Mouse (Mus musculus) left cerebral cortex, adult 11 months (tissue): Measurements from ENCODE around the gene Ubqlnl.

Experiments used
- DNase-seq: peaks from one replicate; pipeline ENCODE4 v3.0.0; 2022; ENCODE audit warnings: low spot score

The Ubqlnl gene

DNA sequence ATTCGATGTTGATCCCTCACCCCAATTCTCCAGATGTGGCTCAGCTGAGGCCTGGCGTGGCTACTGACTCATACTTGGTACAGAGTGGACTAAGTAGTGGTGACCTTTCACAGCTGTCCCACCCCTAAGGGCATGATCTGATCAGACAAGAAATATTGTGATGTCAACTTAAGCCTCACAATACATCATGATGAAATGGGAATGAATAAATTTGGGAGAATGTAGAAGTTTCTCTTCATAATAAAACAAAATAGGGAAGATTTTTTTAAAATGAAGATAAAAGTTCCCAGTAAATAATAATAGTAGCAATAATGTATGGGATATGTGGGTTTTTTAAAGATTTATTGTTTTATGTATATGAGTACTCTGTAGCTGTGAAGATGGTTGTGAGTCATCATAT is at the start of gene Ubqlnl:
Gene Ubqlnl, minus strand, starts transcription at position 101 of the 400 bp plus-strand sequence.
- no peak for DNase-seq

DNA sequence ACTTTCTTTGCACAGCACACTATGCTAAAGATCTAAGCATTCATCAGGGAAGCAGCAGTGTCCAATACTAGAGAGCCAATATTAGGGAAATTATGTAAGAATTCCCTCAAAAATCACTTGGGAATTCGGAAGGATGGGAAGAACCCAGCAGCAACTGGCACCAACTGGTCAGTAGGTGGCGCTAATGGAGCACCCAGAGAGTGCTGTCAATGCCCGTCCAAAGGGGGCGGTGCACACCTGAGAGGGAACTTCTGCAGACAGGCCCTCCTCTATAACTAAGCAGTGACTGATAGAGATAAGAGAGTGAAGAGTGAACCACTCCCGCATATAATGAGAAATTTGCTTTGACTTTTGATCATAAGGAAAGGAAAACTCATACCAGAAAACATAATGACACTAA is 49.5 kb upstream of the Ubqlnl start:
- DNase-seq: peak; percentile 7

DNA sequence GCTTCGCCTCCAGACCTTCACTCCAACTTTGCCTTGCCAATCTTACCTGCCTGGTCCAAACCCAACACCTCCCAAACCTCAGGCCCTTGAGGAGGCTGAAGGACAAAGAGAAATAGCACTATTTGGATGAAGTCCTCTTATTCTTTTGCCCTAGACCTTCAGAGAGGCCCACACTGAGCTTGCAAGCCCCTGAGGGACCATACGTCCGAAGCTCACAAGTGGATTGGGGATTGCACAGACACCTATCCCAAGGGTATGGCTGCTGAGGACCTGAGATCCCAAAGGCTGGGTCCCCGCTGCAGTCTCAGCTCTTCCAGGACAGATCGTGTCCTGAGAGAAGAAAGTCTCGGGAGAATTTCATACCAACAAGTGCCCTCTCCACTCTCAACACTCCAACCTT is 45.5 kb upstream of the Ubqlnl start, which contains the start of gene Olfr649:
Gene Olfr649, minus strand, starts transcription at position 101 of the 400 bp plus-strand sequence.
- DNase-seq: no peak

DNA sequence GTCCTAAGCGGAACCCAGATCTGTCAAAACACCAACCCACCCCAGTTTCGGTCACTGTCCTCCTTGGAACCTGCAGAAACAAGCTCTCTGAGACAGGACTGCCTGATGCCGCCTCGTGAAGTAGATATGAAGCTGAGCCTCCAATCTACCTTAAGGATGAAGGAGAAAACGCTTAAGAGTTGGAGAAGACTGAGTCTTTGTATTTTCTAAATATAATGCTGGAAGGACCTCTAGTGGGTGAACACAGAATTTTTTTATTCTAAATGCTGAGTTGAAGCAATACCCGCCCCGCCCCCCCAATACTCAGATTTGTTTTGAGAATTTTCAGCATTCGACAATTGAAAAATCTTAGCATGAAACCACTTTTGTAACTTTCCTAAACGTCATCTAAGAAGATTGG is 40.9 kb upstream of the Ubqlnl start:
- DNase-seq: no peak

DNA sequence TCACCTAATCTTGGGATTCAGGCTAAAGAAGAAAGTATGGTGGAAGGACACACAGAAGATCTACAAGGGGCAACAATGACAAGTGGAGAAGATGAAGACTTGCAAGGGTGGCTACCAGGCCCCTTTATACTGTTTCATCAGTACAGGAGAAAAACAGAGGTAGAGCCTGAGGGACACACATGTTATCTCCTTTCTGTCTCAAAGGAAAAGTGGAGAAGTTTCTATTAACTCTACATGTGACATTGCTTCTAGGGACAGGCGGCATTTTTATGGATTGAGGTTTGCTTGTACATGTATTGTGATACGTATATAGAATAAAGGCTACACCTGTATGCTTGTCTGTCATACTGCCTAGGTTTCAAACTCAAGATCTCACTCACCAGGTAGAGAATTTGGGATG is 32.9 kb upstream of the Ubqlnl start, which contains the start of gene Olfr648:
Gene Olfr648, minus strand, starts transcription at position 101 of the 400 bp plus-strand sequence.
- no peak for DNase-seq

- no peak for DNase-seq
Observed at GRCm38 (mm10) chr7:104179074-104179473, 28.7 kb upstream of the Ubqlnl start.

GRCm38 (mm10) chr7:104178422-104179054 is 28.2 kb upstream of the Ubqlnl start:
- no peak for DNase-seq

- no peak for DNase-seq
Observed at GRCm38 (mm10) chr7:104175085-104175484, 24.7 kb upstream of the Ubqlnl start.

DNA sequence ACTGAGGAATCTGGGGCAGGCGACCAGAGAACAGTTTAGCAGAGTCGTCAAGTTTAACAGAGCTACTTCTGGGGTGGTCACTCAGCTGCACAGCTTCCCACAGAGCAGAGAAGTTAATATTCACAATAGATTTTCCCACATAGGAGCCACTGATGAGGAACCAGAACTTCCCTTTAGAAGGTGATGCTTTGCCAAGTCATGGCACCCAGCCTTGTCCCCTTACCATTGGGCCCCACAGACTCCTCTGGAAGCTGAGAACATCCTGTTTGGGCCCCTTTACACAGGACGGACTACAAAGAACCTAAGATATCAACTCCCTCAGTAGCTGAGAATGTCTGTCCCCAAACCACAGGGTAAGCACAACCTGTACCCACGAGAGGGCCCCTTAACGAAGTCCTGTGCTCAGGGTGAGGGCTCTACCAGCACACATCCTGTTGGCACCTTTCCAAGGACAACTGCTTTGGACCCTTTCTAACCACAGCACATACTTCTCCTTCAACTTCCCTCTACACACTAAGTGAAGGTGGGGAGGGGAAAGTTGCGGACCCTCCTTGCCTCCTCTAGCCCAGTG is 19.4 kb upstream of the Ubqlnl start:
- DNase-seq: no peak

DNA sequence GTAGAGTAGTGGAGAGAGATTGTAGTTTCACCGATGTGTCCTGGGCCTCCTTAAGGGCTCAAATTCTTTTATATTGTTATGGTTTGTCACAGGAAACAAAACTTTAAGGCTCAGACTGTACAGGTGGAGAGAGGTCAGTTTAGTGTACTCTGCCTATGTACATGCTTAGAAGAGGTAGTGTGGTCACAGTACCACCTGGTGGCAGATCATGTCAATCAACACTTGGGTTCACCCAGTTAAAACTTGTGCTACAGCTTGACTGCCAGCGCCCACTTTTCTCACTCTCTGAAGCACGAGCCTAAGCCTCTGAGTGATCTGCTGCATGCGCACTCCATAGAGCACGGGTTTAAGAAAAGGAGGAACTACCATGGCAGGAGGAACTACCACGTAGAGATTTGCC is 16.7 kb upstream of the Ubqlnl start:
- no peak for DNase-seq

DNA sequence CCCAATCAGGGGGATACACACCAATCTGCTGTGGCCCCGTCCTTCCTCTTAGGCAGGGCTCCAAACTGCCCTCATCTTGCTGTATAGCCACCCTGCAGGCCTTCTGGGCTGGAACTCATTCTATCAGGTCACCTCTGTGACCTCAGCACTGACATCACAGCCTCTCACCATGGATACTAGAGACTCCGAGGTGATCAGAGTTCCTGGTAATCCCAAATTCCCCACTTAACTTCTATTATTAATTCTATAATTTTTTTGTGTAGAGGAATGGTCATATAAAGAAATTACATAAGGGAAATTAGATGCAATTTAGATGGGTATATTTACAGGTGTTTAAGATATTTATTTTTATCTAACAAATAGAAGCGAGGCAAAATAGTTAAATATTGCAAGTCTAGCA is 7.2 kb downstream of the Ubqlnl start, which contains the start of gene Ubqln3:
Gene Ubqln3, minus strand, starts transcription at position 101 of the 400 bp plus-strand sequence.
- no peak for DNase-seq

- no peak for DNase-seq
Observed at GRCm38 (mm10) chr7:104137305-104137704, 13.1 kb downstream of the Ubqlnl start, which contains the start of gene Olfr643. Gene Olfr643 (minus strand): TSS chr7:104137405.

GRCm38 (mm10) chr7:104129726-104130125 is 20.6 kb downstream of the Ubqlnl start, which contains the start of gene Ubqln5:
Gene Ubqln5 (minus strand): TSS chr7:104129826.
- no peak for DNase-seq

GRCm38 (mm10) chr7:104104757-104104972 is 45.7 kb downstream of the Ubqlnl start, which contains the start of gene Olfr646:
Gene Olfr646 (plus strand): TSS chr7:104104873.
- no peak for DNase-seq

- DNase-seq: no peak
Observed at GRCm38 (mm10) chr7:104103913-104104756, 46.2 kb downstream of the Ubqlnl start.
